Mouse (Mus musculus) midbrain, embryonic 13.5 days (tissue): ENCODE measurements at regions not wholly inside any gene's neighbourhood (a gene's known extent, or its start where the extent isn't known, plus 50 kb on each side); places are given as distances from the start of the nearest gene placed in this dataset.

ENCODE experiments used
- ATAC-seq: fragments of 200-750 bp; cut with Nextera tagmentation; 2 replicates; pipeline ENCODE4 v1.8.0; 2017; ENCODE audit warnings: mild to moderate bottlenecking, moderate TSS enrichment, moderate library complexity
- H3K27ac ChIP-seq: fragments of 300-500 bp; sonication (generic); 2 replicates; pipeline ENCODE4 v1.5.1; 2015; ENCODE audit warnings: inconsistent platforms, mild to moderate bottlenecking, moderate library complexity
- H3K27me3 ChIP-seq: fragments of 300-500 bp; sonication (generic); 2 replicates; pipeline ENCODE4 v1.6.1; 2015; ENCODE audit warnings: mild to moderate bottlenecking, inconsistent platforms
- H3K36me3 ChIP-seq: fragments of 300-500 bp; sonication (generic); 2 replicates; pipeline ENCODE4 v1.6.1; 2015; ENCODE audit warnings: mild to moderate bottlenecking, inconsistent platforms
- H3K4me1 ChIP-seq: fragments of 300-500 bp; sonication (generic); replicated peaks from 2 replicates; pipeline ENCODE4 v1.6.1; 2015; ENCODE audit warnings: inconsistent platforms
- H3K4me2 ChIP-seq: fragments of 300-500 bp; sonication (generic); replicated peaks from 2 replicates; pipeline ENCODE4 v1.6.1; 2015; ENCODE audit warnings: moderate library complexity, mild to moderate bottlenecking, inconsistent platforms
- H3K4me3 ChIP-seq: fragments of 300-500 bp; sonication (generic); replicated peaks from 2 replicates; pipeline ENCODE4 v1.5.1; 2015; ENCODE audit warnings: mild to moderate bottlenecking, inconsistent platforms
- H3K9ac ChIP-seq: fragments of 300-500 bp; sonication (generic); replicated peaks from 2 replicates; pipeline ENCODE4 v1.6.1; 2015; ENCODE audit warnings: mild to moderate bottlenecking, inconsistent platforms
- H3K9me3 ChIP-seq: fragments of 300-500 bp; sonication (generic); 2 replicates; pipeline ENCODE4 v1.6.1; 2016; ENCODE audit warnings: mild to moderate bottlenecking, inconsistent platforms
- WGBS: fragments of 180-500 bp; shearing (Covaris S2); methylation state at CpG from one replicate; pipeline ENCODE4 v1.1.7; 2015; 5-methylcytosine and 5-hydroxymethylcytosine counted together

GRCm38 (mm10) chr10:126520973-126521372 is 380.2 kb downstream of the Atp23 start:
- Histone ChIP-seq H3K4me2 (no peak overlapping the region), H3K4me1 (peaks cover 18% of the 10 kb centered on the region), H3K36me3 (no peaks in the 10 kb centered on the region), H3K9me3 (0 out of 2 replicates have a peak, but pooled peaks cover 4% of the 10 kb centered on the region), H3K9ac (no peak overlapping the region), H3K27me3 (no peaks in the 10 kb centered on the region), H3K4me3 (no peak overlapping the region), H3K27ac (no peak overlapping the region)
- no peak for ATAC-seq
- 39% methylated on average over 9 of the region's 9 CpGs for whole genome bisulfite sequencing

- Histone ChIP-seq H3K36me3 (no peaks in the 10 kb centered on the region), H3K9me3 (0 out of 2 replicates have a peak, but pooled peaks cover 2% of the 10 kb centered on the region), H3K9ac (no peak overlapping the region), H3K4me3 (no peak overlapping the region), H3K4me1 (no peaks in the 10 kb centered on the region), H3K27ac (no peak overlapping the region), H3K27me3 (no peaks in the 10 kb centered on the region), H3K4me2 (no peak overlapping the region)
- WGBS: 82% methylated on average over 7 of the region's 7 CpGs
- ATAC-seq: no peak
These were observed 388.0 kb downstream of the Atp23 start for GRCm38 (mm10) chr10:126513185-126513584.

- Histone ChIP-seq H3K27ac (no peak overlapping the region), H3K4me1 (no peaks in the 10 kb centered on the region), H3K36me3 (no peaks in the 10 kb centered on the region), H3K4me3 (no peak overlapping the region), H3K27me3 (no peaks in the 10 kb centered on the region), H3K9ac (no peak overlapping the region), H3K9me3 (no peaks in the 10 kb centered on the region), H3K4me2 (no peak overlapping the region)
- 95% methylated on average over 10 of the region's 10 CpGs for WGBS
- ATAC-seq: no peak
These were observed 389.6 kb downstream of the Atp23 start for GRCm38 (mm10) chr10:126511511-126511910.

- H3K4me3 ChIP-seq: no peak overlapping the region
- no peaks in the 10 kb centered on the region for H3K4me1 ChIP-seq
- H3K36me3 ChIP-seq: no peaks in the 10 kb centered on the region
- no peaks in the 10 kb centered on the region for H3K9me3 ChIP-seq
- no peak for ATAC-seq
- H3K4me2 ChIP-seq: no peak overlapping the region
- no peak overlapping the region for H3K27ac ChIP-seq
- 78% methylated on average over 5 of the region's 5 CpGs for WGBS
- H3K9ac ChIP-seq: no peak overlapping the region
- no peaks in the 10 kb centered on the region for H3K27me3 ChIP-seq
These were observed 395.2 kb downstream of the Atp23 start for GRCm38 (mm10) chr10:126505988-126506387.

GRCm38 (mm10) chr10:126502013-126502688 is 399.0 kb downstream of the Atp23 start:
- Histone ChIP-seq H3K36me3 (no peaks in the 10 kb centered on the region), H3K4me3 (no peak overlapping the region), H3K27me3 (no peaks in the 10 kb centered on the region), H3K27ac (no peak overlapping the region), H3K4me1 (no peaks in the 10 kb centered on the region), H3K9me3 (no peaks in the 10 kb centered on the region), H3K4me2 (no peak overlapping the region), H3K9ac (no peak overlapping the region)
- no peak for ATAC-seq
- 70% methylated on average over 5 of the region's 5 CpGs for WGBS

- H3K4me1 ChIP-seq: no peaks in the 10 kb centered on the region
- no peak overlapping the region for H3K9ac ChIP-seq
- no peaks in the 10 kb centered on the region for H3K27me3 ChIP-seq
- H3K4me2 ChIP-seq: no peak overlapping the region
- ATAC-seq: no peak
- H3K36me3 ChIP-seq: no peaks in the 10 kb centered on the region
- WGBS: 84% methylated on average over 6 of the region's 6 CpGs
- H3K27ac ChIP-seq: no peak overlapping the region
- no peaks in the 10 kb centered on the region for H3K9me3 ChIP-seq
- H3K4me3 ChIP-seq: no peak overlapping the region
These were observed 402.4 kb downstream of the Atp23 start for GRCm38 (mm10) chr10:126498726-126499125.

GRCm38 (mm10) chr10:126493734-126494133 is 407.4 kb downstream of the Atp23 start:
- H3K27me3 ChIP-seq: no peaks in the 10 kb centered on the region
- no peak for ATAC-seq
- WGBS: 85% methylated on average over 6 of the region's 6 CpGs

GRCm38 (mm10) chr10:126492211-126492610 is 408.9 kb downstream of the Atp23 start:
- H3K4me1 ChIP-seq: peaks cover 3% of the 10 kb centered on the region; the same call in 1 of the 2 replicates
- H3K4me2 ChIP-seq: no peak overlapping the region
- H3K9ac ChIP-seq: no peak overlapping the region
- ATAC-seq: no peak
- no peaks in the 10 kb centered on the region for H3K36me3 ChIP-seq
- no peaks in the 10 kb centered on the region for H3K27me3 ChIP-seq
- 85% methylated on average over 6 of the region's 6 CpGs for WGBS
- no peak overlapping the region for H3K4me3 ChIP-seq
- no peak overlapping the region for H3K27ac ChIP-seq
- H3K9me3 ChIP-seq: no peaks in the 10 kb centered on the region

More at GRCm38 (mm10) chr10:126493734-126494133, 407.4 kb downstream of the Atp23 start:
- no peak overlapping the region for H3K4me3 ChIP-seq
- no peaks in the 10 kb centered on the region for H3K36me3 ChIP-seq
- no peak overlapping the region for H3K9ac ChIP-seq
- H3K9me3 ChIP-seq: no peaks in the 10 kb centered on the region
- H3K4me2 ChIP-seq: no peak overlapping the region
- peaks cover 3% of the 10 kb centered on the region; the same call in 1 of the 2 replicates for H3K4me1 ChIP-seq
- no peak overlapping the region for H3K27ac ChIP-seq

GRCm38 (mm10) chr10:126485129-126485528 is 416.0 kb downstream of the Atp23 start:
- H3K4me2 ChIP-seq: no peak overlapping the region
- no peaks in the 10 kb centered on the region for H3K4me1 ChIP-seq
- ATAC-seq: no peak
- H3K9ac ChIP-seq: no peak overlapping the region
- 82% methylated on average over 7 of the region's 7 CpGs for WGBS
- H3K27ac ChIP-seq: no peak overlapping the region
- no peak overlapping the region for H3K4me3 ChIP-seq
- peaks cover 3% of the 10 kb centered on the region; the same call in 1 of the 2 replicates for H3K9me3 ChIP-seq
- no peaks in the 10 kb centered on the region for H3K27me3 ChIP-seq
- no peaks in the 10 kb centered on the region for H3K36me3 ChIP-seq

GRCm38 (mm10) chr10:126483479-126483878 is 417.7 kb downstream of the Atp23 start:
- Histone ChIP-seq H3K4me2 (no peak overlapping the region), H3K4me1 (no peaks in the 10 kb centered on the region), H3K9ac (no peak overlapping the region), H3K27ac (no peak overlapping the region), H3K9me3 (peaks cover 3% of the 10 kb centered on the region; the same call in 1 of the 2 replicates), H3K27me3 (no peaks in the 10 kb centered on the region), H3K36me3 (no peaks in the 10 kb centered on the region), H3K4me3 (no peak overlapping the region)
- WGBS: 92% methylated on average over 2 of the region's 2 CpGs
- no peak for ATAC-seq

- Histone ChIP-seq H3K4me2 (no peak overlapping the region), H3K4me1 (no peaks in the 10 kb centered on the region), H3K27me3 (no peaks in the 10 kb centered on the region), H3K4me3 (no peak overlapping the region), H3K9ac (no peak overlapping the region), H3K36me3 (no peaks in the 10 kb centered on the region), H3K27ac (no peak overlapping the region), H3K9me3 (peaks cover 3% of the 10 kb centered on the region; the same call in 1 of the 2 replicates)
- ATAC-seq: no peak
These were observed 420.8 kb downstream of the Atp23 start for GRCm38 (mm10) chr10:126480382-126480781.

GRCm38 (mm10) chr10:126479743-126480142 is 421.4 kb downstream of the Atp23 start:
- H3K9me3 ChIP-seq: peaks cover 3% of the 10 kb centered on the region; the same call in 1 of the 2 replicates
- no peak for ATAC-seq
- no peak overlapping the region for H3K4me3 ChIP-seq
- H3K9ac ChIP-seq: no peak overlapping the region
- no peak overlapping the region for H3K27ac ChIP-seq
- H3K4me1 ChIP-seq: no peaks in the 10 kb centered on the region
- no peak overlapping the region for H3K4me2 ChIP-seq
- H3K27me3 ChIP-seq: no peaks in the 10 kb centered on the region
- 46% methylated on average over 2 of the region's 2 CpGs for whole genome bisulfite sequencing
- H3K36me3 ChIP-seq: no peaks in the 10 kb centered on the region
